Mouse (Mus musculus) spleen, adult 2 months (tissue): Measurements from ENCODE around the gene Arid1b. TPM values are rescaled to one million over a fixed set of nuclear protein-coding genes. Genes with fewer than 3 reads are reported as not detected.

Source experiments
- DNase-seq, 2 experiments: peaks; one replicate each; pipeline versions ENCODE4 v3.0.0 to v3.0.0-alpha.2; 2012 to 2021; ENCODE audit warnings: low spot score in 2 of 2, low read depth in 1 of 2
- H3K27ac ChIP-seq: fragments of 200-500 bp; 2 replicates; pipeline ENCODE4 v1.5.1; 2012; ENCODE audit warnings: low read length, inconsistent platforms; ENCODE audit not compliant: insufficient read depth
- H3K27me3 ChIP-seq: fragments of 200-500 bp; 2 replicates; pipeline ENCODE4 v1.6.1; 2012; ENCODE audit warnings: mild to moderate bottlenecking, moderate library complexity, low read length, inconsistent platforms; ENCODE audit not compliant: control insufficient read depth, insufficient read depth
- H3K36me3 ChIP-seq: fragments of 200-500 bp; 2 replicates; pipeline ENCODE4 v1.6.1; 2012; ENCODE audit warnings: mild to moderate bottlenecking, low read length, inconsistent platforms; ENCODE audit not compliant: control insufficient read depth, insufficient read depth
- H3K4me1 ChIP-seq: fragments of 200-500 bp; 2 replicates; pipeline ENCODE4 v1.6.1; 2011; ENCODE audit warnings: inconsistent platforms; ENCODE audit not compliant: control insufficient read depth, insufficient read depth, insufficient read length
- H3K4me3 ChIP-seq: fragments of 200-500 bp; 2 replicates; pipeline ENCODE4 v1.5.1; 2011; ENCODE audit warnings: mild to moderate bottlenecking, inconsistent platforms; ENCODE audit not compliant: insufficient read depth, insufficient read length; ENCODE audit errors: extremely low read depth
- CTCF ChIP-seq: fragments of 200-500 bp; IDR thresholded peaks from 2 replicates; pipeline ENCODE4 v1.5.1; 2011; ENCODE audit warnings: mild to moderate bottlenecking, inconsistent platforms; ENCODE audit not compliant: insufficient read depth, insufficient read length, insufficient replicate concordance; ENCODE audit errors: extremely low read depth
- POLR2A ChIP-seq: fragments of 200-500 bp; IDR thresholded peaks from 2 replicates; pipeline ENCODE4 v1.6.1; 2011; ENCODE audit warnings: low read depth, low read length, inconsistent platforms
- WGBS: fragments of 180-500 bp; shearing (Covaris S2); methylation state at CpG from one replicate; pipeline ENCODE4 v1.1.7; 2018; 5-methylcytosine and 5-hydroxymethylcytosine counted together
- polyA plus RNA-seq: library from polyadenylated mRNA; depleted of rRNA; stranded (reverse); fragments of >200 nt; gene quantifications from 2 replicates; pipeline ENCODE4 v1.2.3, GENCODE M21; 2012

The Arid1b gene
- polyA plus RNA-seq, 1 experiment, result 53.5 TPM

GRCm38 (mm10) chr17:5298891-5299559 is 304.9 kb downstream of the Arid1b start:
- Histone ChIP-seq H3K4me3 (no peak overlapping the region), H3K27ac (peak overlapping the region; percentile 64; the same call in 1 of the 2 replicates), H3K27me3 (no peaks in the 10 kb centered on the region), H3K36me3 (peaks cover 3% of the 10 kb centered on the region; the same call in 1 of the 2 replicates), H3K4me1 (peaks cover 37% of the 10 kb centered on the region; the same call in 1 of the 2 replicates)
- WGBS, result 70% methylated on average over 5 of the region's 5 CpGs
- no peak for DNase-seq
- TF ChIP-seq POLR2A (no peak), CTCF (no peak)

GRCm38 (mm10) chr17:5302971-5303746 is 309.0 kb downstream of the Arid1b start:
- WGBS, result 17% methylated on average over 11 of the region's 11 CpGs
- H3K4me3 ChIP-seq, result no peak overlapping the region
- peak; percentile 25 to 88 for DNase-seq
- peak overlapping the region; percentile 40 for H3K27ac ChIP-seq
- H3K4me1 ChIP-seq, result peaks cover 21% of the 10 kb centered on the region; the same call in 1 of the 2 replicates
- peak; percentile 31; the same call in 1 of the 2 replicates for TF ChIP-seq CTCF
- TF ChIP-seq POLR2A, result no peak
- peaks cover 16% of the 10 kb centered on the region for H3K36me3 ChIP-seq
- no peaks in the 10 kb centered on the region for H3K27me3 ChIP-seq

- 80% methylated on average over 10 of the region's 10 CpGs for WGBS
- Histone ChIP-seq H3K27ac (no peak overlapping the region), H3K27me3 (no peaks in the 10 kb centered on the region), H3K4me1 (peaks cover 10% of the 10 kb centered on the region; the same call in 1 of the 2 replicates), H3K36me3 (peaks cover 14% of the 10 kb centered on the region), H3K4me3 (no peak overlapping the region)
- no peak for DNase-seq
- no peak for TF ChIP-seq CTCF
- TF ChIP-seq POLR2A, result no peak
Measured at GRCm38 (mm10) chr17:5305783-5306477, 311.8 kb downstream of the Arid1b start.

- WGBS, result 16% methylated on average over 5 of the region's 5 CpGs
- H3K27me3 ChIP-seq, result no peaks in the 10 kb centered on the region
- no peaks in the 10 kb centered on the region for H3K4me1 ChIP-seq
- TF ChIP-seq POLR2A (no peak), CTCF (no peak)
- no peak overlapping the region for H3K27ac ChIP-seq
- DNase-seq, result no peak
- peaks cover 19% of the 10 kb centered on the region for H3K36me3 ChIP-seq
- no peak overlapping the region for H3K4me3 ChIP-seq
Measured at GRCm38 (mm10) chr17:5309930-5310329, 315.8 kb downstream of the Arid1b start.

- DNase-seq, result no peak
- Histone ChIP-seq H3K4me1 (no peaks in the 10 kb centered on the region), H3K27me3 (no peaks in the 10 kb centered on the region), H3K27ac (no peak overlapping the region), H3K4me3 (no peak overlapping the region), H3K36me3 (peaks cover 19% of the 10 kb centered on the region)
- no peak for TF ChIP-seq CTCF
- no peak for TF ChIP-seq POLR2A
- WGBS, result 69% methylated on average over 11 of the region's 11 CpGs
Measured at GRCm38 (mm10) chr17:5310425-5310888, 316.3 kb downstream of the Arid1b start.

- H3K36me3 ChIP-seq, result peaks cover 16% of the 10 kb centered on the region
- no peaks in the 10 kb centered on the region for H3K4me1 ChIP-seq
- no peak for TF ChIP-seq CTCF
- TF ChIP-seq POLR2A, result no peak
- no peak overlapping the region for H3K4me3 ChIP-seq
- H3K27me3 ChIP-seq, result no peaks in the 10 kb centered on the region
- WGBS, result 57% methylated on average over 7 of the region's 7 CpGs
- no peak for DNase-seq
- H3K27ac ChIP-seq, result no peak overlapping the region
Measured at GRCm38 (mm10) chr17:5311062-5311461, 316.9 kb downstream of the Arid1b start.

- TF ChIP-seq CTCF (no peak), POLR2A (no peak)
- Histone ChIP-seq H3K27ac (no peak overlapping the region), H3K4me3 (no peak overlapping the region), H3K27me3 (no peaks in the 10 kb centered on the region), H3K36me3 (peaks cover 12% of the 10 kb centered on the region), H3K4me1 (no peaks in the 10 kb centered on the region)
- no peak for DNase-seq
- 95% methylated on average over 5 of the region's 5 CpGs for WGBS
Measured at GRCm38 (mm10) chr17:5312307-5312706, 318.2 kb downstream of the Arid1b start.
